Comparison of ENCODE assay signal across 8 mouse cellular contexts in genomic region chr19:57357811-57358210, GRCm38 (mm10). TPM values are rescaled to one million over a fixed set of nuclear protein-coding genes. Genes with fewer than 3 reads are reported as not detected.
DNase-seq lines count a peak whose midpoint lies in the region; ATAC-seq and TF ChIP-seq lines count a peak whose summit lies in the region.
"Had no signal": no experiment of that assay in that cellular context is flagged by ENCODE, and none has a peak within 500 bp of the region (broad histone marks: within the 10 kb centered on the region; RNA-seq: fewer than 3 reads in every experiment).

No protein-coding gene starts in this region.

- no peaks in the 10 kb centered on the region for H3K27me3 ChIP-seq in kidney, embryonic 15.5 days
- no peaks in the 10 kb centered on the region for H3K27me3 ChIP-seq in E14TG2a.4 (ENCODE audit: insufficient read depth, low read length)
- no peaks in the 10 kb centered on the region for H3K27me3 ChIP-seq in liver, embryonic 12.5 days (replicated peaks)
- H3K27me3 ChIP-seq: embryonic facial prominence, embryonic 13.5 days had no signal

- in situ Hi-C loops in ES-E14 (cut with MboI; ENCODE audit: low sequenced_read_pairs in 2 of 2, unreplicated experiment in 2 of 2): no loop called here

- H3K27ac ChIP-seq in kidney, embryonic 15.5 days: peak overlapping the region; percentile 10; the same call in 1 of the 2 replicates
- H3K27ac ChIP-seq in ES-E14 (ENCODE audit: insufficient read depth, low read depth, low read length, poor library complexity, severe bottlenecking): peak overlapping the region; percentile 56
- peak overlapping the region; percentile 58; the same call in 1 of the 2 replicates for H3K27ac ChIP-seq in liver, embryonic 12.5 days
- H3K27ac ChIP-seq: embryonic facial prominence, embryonic 13.5 days had no signal

- TF ChIP-seq CTCF in E14TG2a.4 (conservative IDR thresholded peaks at IDR 0.05; ENCODE audit: low read length): no peak

- H3K4me1 ChIP-seq in kidney, embryonic 15.5 days: peaks cover 42% of the 10 kb centered on the region
- peaks cover 64% of the 10 kb centered on the region for H3K4me1 ChIP-seq in E14TG2a.4 (replicated peaks; ENCODE audit: low read depth, low read length)
- peaks cover 6 to 22% of the 10 kb centered on the region in 2 experiments for H3K4me1 ChIP-seq in ES-E14 (ENCODE audit: control insufficient read depth in 2 of 2, insufficient read depth in 2 of 2, low read length in 2 of 2, poor library complexity in 1 of 2)
- peaks cover 61% of the 10 kb centered on the region for H3K4me1 ChIP-seq in liver, embryonic 12.5 days

- no peaks in the 10 kb centered on the region for H3K9me3 ChIP-seq in kidney, embryonic 15.5 days (replicated peaks)
- no peaks in the 10 kb centered on the region for H3K9me3 ChIP-seq in E14TG2a.4 (ENCODE audit: low read length)
- H3K9me3 ChIP-seq in ES-E14 (ENCODE audit: control insufficient read depth, insufficient read depth, low read depth, low read length): no peaks in the 10 kb centered on the region
- H3K9me3 ChIP-seq in liver, embryonic 12.5 days (replicated peaks): no peaks in the 10 kb centered on the region
- H3K9me3 ChIP-seq: embryonic facial prominence, embryonic 13.5 days had no signal

- H3K4me3 ChIP-seq in kidney, embryonic 15.5 days (replicated peaks): no peak overlapping the region
- H3K4me3 ChIP-seq in E14TG2a.4 (replicated peaks; ENCODE audit: low read length): peak overlapping the region; percentile 96
- H3K4me3 ChIP-seq in ES-E14 (ENCODE audit: insufficient read depth in 1 of 2, low read depth in 1 of 2, low read length in 2 of 2, poor library complexity in 1 of 2, severe bottlenecking in 1 of 2): peak overlapping the region; percentile 63 to 75
- H3K4me3 ChIP-seq in liver, embryonic 12.5 days: peak overlapping the region; percentile 95
- H3K4me3 ChIP-seq: embryonic facial prominence, embryonic 13.5 days had no signal

- H3K9ac ChIP-seq in kidney, embryonic 15.5 days: no peak overlapping the region
- H3K9ac ChIP-seq in ES-E14 (ENCODE audit: insufficient read depth, low read depth, low read length, poor library complexity, severe bottlenecking): peak overlapping the region; percentile 71
- peak overlapping the region; percentile 29; the same call in 1 of the 2 replicates for H3K9ac ChIP-seq in liver, embryonic 12.5 days
- H3K9ac ChIP-seq: embryonic facial prominence, embryonic 13.5 days had no signal

- DNase-seq in kidney, adult 18-20 months: no peak
- no peak for DNase-seq in ES-E14 (ENCODE audit: low read depth, low spot score)
- DNase-seq in thymus, postnatal 14 days: no peak
- DNase-seq in spleen, postnatal 4 days (ENCODE audit: low spot score in 2 of 2): no peak

- 0 out of 2 replicates have a peak overlapping the region, but pooled peaks have one; percentile 79 for H3K4me2 ChIP-seq in kidney, embryonic 15.5 days
- peak overlapping the region; percentile 83 for H3K4me2 ChIP-seq in liver, embryonic 12.5 days
- H3K4me2 ChIP-seq: embryonic facial prominence, embryonic 13.5 days had no signal

- no peaks in the 10 kb centered on the region for H3K36me3 ChIP-seq in kidney, embryonic 15.5 days
- H3K36me3 ChIP-seq in E14TG2a.4 (ENCODE audit: insufficient read depth, low read length): no peaks in the 10 kb centered on the region
- H3K36me3 ChIP-seq in ES-E14 (ENCODE audit: control insufficient read depth, insufficient read depth, low read length, poor library complexity, severe bottlenecking): no peaks in the 10 kb centered on the region
- peaks cover 6% of the 10 kb centered on the region; the same call in 1 of the 2 replicates for H3K36me3 ChIP-seq in liver, embryonic 12.5 days
- H3K36me3 ChIP-seq: embryonic facial prominence, embryonic 13.5 days had no signal

- WGBS in kidney, embryonic 15.5 days: 90% methylated on average over 5 of the region's 5 CpGs
- 82% methylated on average over 5 of the region's 5 CpGs for WGBS in liver, embryonic 12.5 days (ENCODE audit: insufficient replicate concordance)

- ATAC-seq in kidney, embryonic 15.5 days (replicated peaks; ENCODE audit: low FRiP score): no peak
- no peak for ATAC-seq in liver, embryonic 12.5 days

TF ChIP-seq in ES-E14, 5 proteins besides CTCF, POLR2A, EP300 and RAD21:
- no peak for TF ChIP-seq MAFK (IDR thresholded peaks at IDR 0.05; ENCODE audit: insufficient read depth, low read depth, low read length)
- TF ChIP-seq ZC3H11A (IDR thresholded peaks at IDR 0.05; ENCODE audit: borderline replicate concordance, low read depth, low read length): no peak
- no peak for TF ChIP-seq ZNF384 (IDR thresholded peaks at IDR 0.05; ENCODE audit: low read depth, low read length)
- TF ChIP-seq CHD2 (IDR thresholded peaks at IDR 0.05; ENCODE audit: low read depth, low read length): no peak
- no peak for TF ChIP-seq HCFC1 (IDR thresholded peaks at IDR 0.05; ENCODE audit: borderline replicate concordance, insufficient read depth, low read length)

RNA-seq across cellular contexts. Expression of gene Fam160b1, which starts 2.7 kb away (rescaled TPM):
- polyA plus RNA-seq in kidney, embryonic 15.5 days (2015; fragmentation: Nextera tagmentation; extraction: Ambion mirVana): 12.6 and 14.1 TPM in 2 replicates
- 8.5 and 9.8 TPM in 2 replicates for total RNA-seq in ES-E14 (2012; rRNA removed)
- polyA plus RNA-seq in liver, embryonic 12.5 days (2016; fragmentation: Nextera tagmentation; extraction: Ambion mirVana): 9.2 and 9.5 TPM in 2 replicates

RNA-seq across cellular contexts. Expression of gene Ablim1, which starts 43.1 kb away (rescaled TPM):
- 35.2 and 35.8 TPM in 2 replicates for polyA plus RNA-seq in kidney, embryonic 15.5 days (2015; fragmentation: Nextera tagmentation; extraction: Ambion mirVana)
- total RNA-seq in ES-E14 (2012; rRNA removed): 5.4 and 6.3 TPM in 2 replicates
- 6.1 and 7.8 TPM in 2 replicates for polyA plus RNA-seq in liver, embryonic 12.5 days (2016; fragmentation: Nextera tagmentation; extraction: Ambion mirVana)
